ENCODE assay signal across 22 mouse cellular contexts in the genomic region with DNA sequence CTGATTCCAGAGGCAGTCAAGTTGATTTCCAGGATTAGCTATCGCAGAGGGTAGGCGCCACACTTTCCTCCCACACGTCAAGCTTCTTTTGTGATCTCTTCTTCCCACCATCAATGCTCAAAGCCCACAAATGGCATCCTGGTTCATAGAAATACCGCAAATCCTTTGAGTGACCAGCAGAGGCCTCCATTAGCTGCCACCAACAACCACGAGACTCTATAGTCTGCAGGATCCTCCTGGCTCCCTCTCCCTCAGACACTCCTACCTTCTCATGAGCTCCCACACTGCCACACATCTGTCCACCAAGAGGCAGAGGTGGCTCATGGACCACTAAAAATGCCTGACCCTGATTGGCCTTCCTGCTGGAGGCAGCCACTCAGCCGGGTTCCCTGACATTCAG. TPM values are rescaled to one million over a fixed set of nuclear protein-coding genes. Genes with fewer than 3 reads are reported as not detected.
DNase-seq lines count a peak whose midpoint lies in the region; ATAC-seq lines count a peak whose summit lies in the region.
"Had no signal": no experiment of that assay in that cellular context is flagged by ENCODE, and none has a peak within 500 bp of the region (broad histone marks: within the 10 kb centered on the region; RNA-seq: fewer than 3 reads in every experiment).

No protein-coding gene starts in this region.

- WGBS in forebrain, embryonic 11.5 days, result 80% methylated on average over 6 of the region's 6 CpGs
- WGBS in forebrain, embryonic 10.5 days, result 84% methylated on average over 6 of the region's 6 CpGs

- H3K27ac ChIP-seq in forebrain, embryonic 11.5 days (ENCODE audit: low read depth, low read length), result no peak overlapping the region
- H3K27ac ChIP-seq in forebrain, embryonic 10.5 days, result no peak overlapping the region
- H3K27ac ChIP-seq: limb, embryonic 13.5 days; midbrain, embryonic 13.5 days; neural tube, embryonic 15.5 days had no signal

- H3K9me3 ChIP-seq in forebrain, embryonic 11.5 days (ENCODE audit: control insufficient read depth, low read length), result no peaks in the 10 kb centered on the region
- H3K9me3 ChIP-seq in forebrain, embryonic 10.5 days, result no peaks in the 10 kb centered on the region
- H3K9me3 ChIP-seq: midbrain, embryonic 13.5 days; neural tube, embryonic 15.5 days had no signal

- peak; percentile 44 for DNase-seq in forebrain, embryonic 11.5 days (ENCODE audit: low spot score)
- no peak for DNase-seq in forebrain, embryonic 10.5 days (ENCODE audit: extremely low spot score, low spot score)
- DNase-seq in kidney, postnatal 10 days, result peak; percentile 7
- DNase-seq in kidney, adult 11 months, result no peak
- DNase-seq in A20 (ENCODE audit: low read depth, low spot score) (peak; percentile 27), R1 (ENCODE audit: low read depth, low spot score) (peak; percentile 17)
- no peak for DNase-seq in frontal cortex, postnatal 25 days (ENCODE audit: low spot score in 2 of 2)
- no peak for DNase-seq in left cerebral cortex, adult 18-20 months (ENCODE audit: low spot score in 2 of 2)
- DNase-seq: B cell, adult 2 months; cerebellum, postnatal 36 days; gastrocnemius, postnatal 10 days; heart, postnatal 36 days; kidney, adult 8-10 months; lung, adult 18-20 months; thymus, postnatal 14 days had no signal

- H3K4me2 ChIP-seq in forebrain, embryonic 11.5 days (ENCODE audit: low read depth, low read length, severe bottlenecking), result no peak overlapping the region
- H3K4me2 ChIP-seq: limb, embryonic 13.5 days; midbrain, embryonic 13.5 days; neural tube, embryonic 15.5 days had no signal

- no peak overlapping the region for H3K9ac ChIP-seq in forebrain, embryonic 11.5 days (ENCODE audit: low read length)
- H3K9ac ChIP-seq: limb, embryonic 13.5 days; midbrain, embryonic 13.5 days; neural tube, embryonic 15.5 days had no signal

- ATAC-seq in forebrain, embryonic 11.5 days (replicated peaks; ENCODE audit: low FRiP score), result no peak
- ATAC-seq: hindbrain, embryonic 16.5 days; midbrain, embryonic 13.5 days had no signal

- no peaks in the 10 kb centered on the region for H3K36me3 ChIP-seq in forebrain, embryonic 11.5 days (ENCODE audit: control insufficient read depth, insufficient read depth, low read length)
- no peaks in the 10 kb centered on the region for H3K36me3 ChIP-seq in forebrain, embryonic 10.5 days (replicated peaks)
- H3K36me3 ChIP-seq: limb, embryonic 13.5 days; midbrain, embryonic 13.5 days; neural tube, embryonic 15.5 days had no signal

- no peaks in the 10 kb centered on the region for H3K27me3 ChIP-seq in forebrain, embryonic 11.5 days (ENCODE audit: control insufficient read depth, insufficient read depth, low read length)
- no peaks in the 10 kb centered on the region for H3K27me3 ChIP-seq in forebrain, embryonic 10.5 days (ENCODE audit: poor library complexity, severe bottlenecking)
- H3K27me3 ChIP-seq: limb, embryonic 13.5 days; midbrain, embryonic 13.5 days; neural tube, embryonic 15.5 days had no signal

- H3K4me3 ChIP-seq in forebrain, embryonic 11.5 days (ENCODE audit: low read depth, low read length), result no peak overlapping the region
- no peak overlapping the region for H3K4me3 ChIP-seq in forebrain, embryonic 10.5 days
- H3K4me3 ChIP-seq: limb, embryonic 13.5 days; midbrain, embryonic 13.5 days; myocyte; neural tube, embryonic 15.5 days had no signal

- no peaks in the 10 kb centered on the region for H3K4me1 ChIP-seq in forebrain, embryonic 11.5 days (replicated peaks; ENCODE audit: control insufficient read depth, insufficient read depth, low read length)
- H3K4me1 ChIP-seq in forebrain, embryonic 10.5 days, result no peaks in the 10 kb centered on the region
- H3K4me1 ChIP-seq: midbrain, embryonic 13.5 days; neural tube, embryonic 15.5 days had no signal

RNA-seq across cellular contexts. Expression of a gene that starts 27.2 kb away (rescaled TPM):
- not detected in 2 replicates for polyA plus RNA-seq in forebrain, embryonic 11.5 days (2014; fragmentation: Nextera tagmentation; extraction: Ambion mirVana)
- not detected in 2 replicates for polyA plus RNA-seq in forebrain, embryonic 10.5 days (2016; fragmentation: Nextera tagmentation; extraction: Ambion mirVana)
- not detected for total RNA-seq in left cerebral cortex, adult 18-20 months (2021)
- total RNA-seq: layer of hippocampus, adult 18-20 months had no signal
- polyA plus RNA-seq: embryonic facial prominence, embryonic 11.5 days; limb, embryonic 13.5 days; myocyte; neural tube, embryonic 15.5 days had no signal

Comparison
In these comparisons a context has a peak if more than half of its experiments do, and no peak if none do; other contexts are left out.
1. DNase-seq: peak in forebrain, embryonic 11.5 days (single experiment), kidney, postnatal 10 days (single experiment), A20 (single experiment) and R1 (single experiment); none in forebrain, embryonic 10.5 days (single experiment), kidney, adult 11 months (single experiment), frontal cortex, postnatal 25 days (0 of 2) and left cerebral cortex, adult 18-20 months (0 of 2).